Mouse (Mus musculus) adrenal gland (tissue): ENCODE data around the gene Gm42957.
"Not testable (repeated sequence)": the region's sequence is repeated elsewhere in the genome, so short reads cannot be mapped to it uniquely, and the experiment has no call there.

Experiments
- intact Hi-C: fragments of 180-260 bp; cut with DNase I; formaldehyde crosslinking; loops from one replicate; pipeline ENCODE4 v1.15.1; 2025
- long read RNA-seq, 2 experiments: library from polyadenylated mRNA; unstranded; transcript quantifications; one replicate each; pipeline ENCODE4 v2.0.0; 2020; ENCODE audit warnings: borderline replicate concordance in 1 of 2; ENCODE audit not compliant: insufficient replicate concordance in 1 of 2

Gene Gm42957
- long read RNA-seq, experiment 1, partial matches to known transcripts: 0 of 5 reads
- long read RNA-seq, experiment 1, other reads (novel, unspliced or antisense): 5 of 5 reads
- long read RNA-seq, experiment 2, partial matches to known transcripts: 0 of 3 reads
- long read RNA-seq, experiment 2, other reads (novel, unspliced or antisense): 3 of 3 reads

DNA sequence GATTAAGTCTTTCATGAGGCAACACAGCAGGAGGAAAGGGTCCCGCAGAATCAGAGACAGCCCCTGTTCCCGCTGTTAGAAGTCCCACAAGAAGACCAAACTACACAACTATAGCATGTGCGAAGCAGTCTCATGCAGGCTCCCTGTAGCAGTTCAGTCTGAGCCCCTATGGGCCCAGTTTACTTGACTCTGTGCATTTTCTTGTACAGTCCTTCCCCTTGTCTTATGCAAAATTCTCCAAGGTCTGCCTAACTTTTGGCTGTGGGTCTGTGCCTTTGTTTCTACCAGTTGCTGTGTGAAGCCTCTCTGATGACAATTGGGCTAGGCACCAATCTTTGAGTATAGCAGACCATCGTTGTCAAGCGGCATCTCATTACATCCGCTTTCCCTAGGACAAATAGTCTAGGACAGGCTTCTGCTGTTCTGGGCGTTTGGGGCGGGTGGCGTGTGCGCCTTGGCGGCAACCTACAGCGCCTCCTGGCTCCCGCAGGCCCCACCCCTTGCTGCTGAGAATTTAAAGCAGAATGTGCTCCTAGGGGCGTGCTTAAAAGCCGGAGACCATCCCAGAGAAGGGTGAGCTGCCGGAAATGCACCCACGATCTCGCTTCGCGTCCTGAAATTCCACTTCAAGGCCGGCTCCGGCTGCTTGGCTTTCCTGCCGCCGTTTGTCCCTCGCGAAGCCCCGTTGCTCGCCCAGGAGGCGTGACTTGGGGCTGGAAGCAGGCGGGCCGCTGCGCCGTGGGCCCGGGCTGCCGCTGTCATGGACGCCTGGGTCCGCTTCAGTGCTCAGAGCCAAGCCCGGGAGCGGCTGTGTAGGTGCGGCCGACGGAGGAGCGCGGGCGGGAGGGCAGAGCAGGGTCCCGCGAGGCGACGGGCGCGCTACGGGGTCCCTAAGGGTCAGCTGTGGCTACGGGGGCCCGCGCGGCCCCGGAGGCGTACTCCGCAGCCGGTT, at the start of gene Gm42957, which contains the start of gene Pex11b:
Gm42957 (plus strand) TSS at position 547 of the 952 bp plus-strand sequence.
Pex11b (plus strand) TSS at position 449 of the 952 bp plus-strand sequence.
- intact Hi-C loops: loop anchor here (5.0 kb wide), 1 partner anchor 38 kb away; the partner anchor contains the start of gene Ankrd34a

- intact Hi-C loops: no loop called here
These were observed 44.6 kb upstream of the Gm42957 start for GRCm38 (mm10) chr3:96590657-96591056.

DNA sequence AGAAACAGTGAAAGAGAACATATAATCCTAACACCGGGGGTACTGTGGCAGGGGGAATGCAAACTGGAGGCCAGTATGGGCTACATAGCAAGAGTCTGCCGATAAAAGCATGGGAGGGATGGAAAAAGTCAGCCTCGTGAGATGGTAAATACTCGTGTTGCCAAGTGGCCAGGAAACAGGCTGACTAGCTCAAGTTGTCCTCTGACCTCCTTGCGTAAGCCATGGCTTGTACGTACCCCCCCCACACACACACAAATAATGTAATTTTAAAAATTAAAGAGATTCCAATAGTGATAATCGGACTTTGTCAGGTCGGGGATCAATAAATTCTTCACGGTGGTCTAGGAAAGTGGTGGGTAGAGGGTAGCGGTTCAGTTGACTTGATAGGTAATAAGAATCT, 41.9 kb upstream of the Gm42957 start:
- intact Hi-C loops: no loop called here

DNA sequence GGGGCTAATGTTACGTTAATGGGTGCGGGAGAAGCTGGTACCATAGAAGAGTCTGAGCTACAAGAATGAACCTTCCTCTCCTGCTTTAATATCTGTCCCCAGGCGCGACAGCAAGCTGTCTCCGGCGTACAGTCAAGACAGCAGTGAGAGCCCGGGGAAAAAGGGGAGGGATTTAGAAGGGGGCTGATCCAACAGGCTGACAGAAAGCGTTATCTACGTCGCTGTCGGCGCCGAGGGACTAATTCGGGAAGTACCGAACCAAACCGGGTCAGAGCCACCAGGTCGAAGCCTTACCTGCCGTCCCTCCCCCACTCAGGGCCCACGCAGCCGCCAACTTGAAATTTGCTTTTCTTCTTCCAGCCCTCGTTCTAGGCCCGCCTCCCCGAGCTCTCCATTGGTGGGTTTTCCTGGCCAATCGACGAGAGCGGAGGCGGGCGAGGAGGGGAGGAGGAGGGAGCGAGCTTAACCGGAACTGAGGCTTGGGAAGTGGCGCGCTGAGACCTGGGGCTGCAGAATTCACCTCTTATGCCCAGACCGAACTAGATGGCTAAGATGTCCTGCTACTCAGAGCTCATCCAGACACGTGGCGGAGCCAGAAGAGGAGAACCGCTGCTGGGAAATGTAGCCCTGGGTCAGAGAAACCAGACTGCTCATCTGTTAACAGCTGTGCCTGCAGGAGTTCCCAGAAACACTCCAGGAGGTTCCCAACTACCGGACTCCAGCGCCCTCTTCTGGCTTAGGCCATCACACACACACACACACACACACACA, 41.3 kb upstream of the Gm42957 start, which contains the start of gene Polr3gl:
Polr3gl (minus strand) TSS at position 392 of the 771 bp plus-strand sequence.
- intact Hi-C loops: no loop called here

DNA sequence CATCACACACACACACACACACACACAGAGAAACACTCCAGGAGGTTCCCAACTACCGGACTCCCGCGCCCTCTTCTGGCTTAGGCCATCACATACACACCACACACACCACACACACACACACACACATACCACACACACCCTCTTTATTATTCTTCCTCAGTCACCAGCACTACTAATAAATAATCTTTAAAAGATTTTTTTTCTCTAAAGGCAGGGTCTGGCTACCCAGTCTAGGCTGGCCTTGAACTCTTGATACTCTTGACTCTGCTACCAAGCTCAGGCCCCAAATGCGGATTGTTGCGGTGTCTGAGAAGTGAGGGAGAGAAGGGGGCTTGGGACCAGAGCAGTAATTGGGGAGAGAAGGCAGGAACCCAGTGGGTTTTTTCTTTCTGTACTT, 40.4 kb upstream of the Gm42957 start:
- intact Hi-C loops: loop anchor here (5.0 kb wide), 1 partner anchor 42 kb away; the partner anchor contains the start of genes Gm42957 and Pex11b

DNA sequence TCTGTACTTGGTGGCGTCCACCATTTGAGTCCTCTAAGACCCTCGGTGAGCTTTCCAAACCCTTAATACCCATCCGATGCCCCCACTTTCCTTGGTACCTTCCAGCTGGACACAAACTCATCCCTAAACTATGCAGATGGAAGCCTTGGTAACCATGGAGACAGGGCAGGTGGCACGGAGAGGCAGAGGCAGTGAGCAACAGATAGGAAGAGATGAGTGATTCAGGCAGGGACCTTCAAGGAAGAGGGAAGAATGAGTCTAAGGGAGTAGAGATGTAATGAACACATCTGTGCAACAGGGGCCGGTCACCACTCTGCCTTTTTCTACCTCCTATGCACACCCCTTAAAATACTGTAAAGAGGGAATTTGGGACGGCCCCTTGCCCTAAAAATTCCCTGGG, 39.6 kb upstream of the Gm42957 start:
- intact Hi-C loops: loop anchor here (5.0 kb wide), 1 partner anchor 42 kb away; the partner anchor contains the start of genes Gm42957 and Pex11b

- intact Hi-C loops: loop anchor here (5.0 kb wide), 1 partner anchor 41 kb away; the partner anchor contains the start of genes Gm42957 and Pex11b
These were observed 39.0 kb upstream of the Gm42957 start, which contains the start of gene Ankrd34a for GRCm38 (mm10) chr3:96596228-96596707. TSS of gene Ankrd34a (plus strand) at chr3:96596636.

- intact Hi-C loops: loop anchor here (5.0 kb wide), 1 partner anchor 40 kb away; the partner anchor contains the start of genes Gm42957 and Pex11b
These were observed 38.4 kb upstream of the Gm42957 start for GRCm38 (mm10) chr3:96596855-96597254.

GRCm38 (mm10) chr3:96597435-96597891, 37.8 kb upstream of the Gm42957 start:
- intact Hi-C loops: loop anchor here (5.0 kb wide), 1 partner anchor 40 kb away; the partner anchor contains the start of genes Gm42957 and Pex11b

GRCm38 (mm10) chr3:96598156-96599068, 36.9 kb upstream of the Gm42957 start:
- intact Hi-C loops: loop anchor here (5.0 kb wide), 1 partner anchor 39 kb away; the partner anchor contains the start of genes Gm42957 and Pex11b

GRCm38 (mm10) chr3:96599069-96599393, 36.2 kb upstream of the Gm42957 start:
- intact Hi-C loops: loop anchor here (5.0 kb wide), 1 partner anchor 38 kb away; the partner anchor contains the start of genes Gm42957 and Pex11b

DNA sequence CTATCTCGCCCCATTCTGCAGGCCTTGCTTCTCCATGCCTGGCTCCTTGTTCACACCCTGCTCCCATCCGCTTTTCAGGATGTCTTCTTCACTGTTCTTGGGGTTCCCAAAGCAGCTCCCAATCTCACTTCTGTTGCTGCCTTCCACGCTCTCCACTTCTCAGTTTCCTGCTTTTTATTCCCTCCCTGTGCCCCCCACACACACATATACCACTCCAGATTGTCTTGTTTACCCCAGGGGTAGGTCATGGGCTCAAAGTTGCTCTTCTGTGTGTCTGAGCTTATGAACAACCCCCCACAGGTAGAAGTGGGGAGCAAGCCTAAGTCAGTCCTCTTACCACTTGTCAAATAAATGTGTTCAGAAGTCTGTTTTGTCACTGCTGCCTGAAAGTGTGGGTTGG, 35.9 kb upstream of the Gm42957 start:
- intact Hi-C loops: loop anchor here (5.0 kb wide), 1 partner anchor 38 kb away; the partner anchor contains the start of genes Gm42957 and Pex11b

DNA sequence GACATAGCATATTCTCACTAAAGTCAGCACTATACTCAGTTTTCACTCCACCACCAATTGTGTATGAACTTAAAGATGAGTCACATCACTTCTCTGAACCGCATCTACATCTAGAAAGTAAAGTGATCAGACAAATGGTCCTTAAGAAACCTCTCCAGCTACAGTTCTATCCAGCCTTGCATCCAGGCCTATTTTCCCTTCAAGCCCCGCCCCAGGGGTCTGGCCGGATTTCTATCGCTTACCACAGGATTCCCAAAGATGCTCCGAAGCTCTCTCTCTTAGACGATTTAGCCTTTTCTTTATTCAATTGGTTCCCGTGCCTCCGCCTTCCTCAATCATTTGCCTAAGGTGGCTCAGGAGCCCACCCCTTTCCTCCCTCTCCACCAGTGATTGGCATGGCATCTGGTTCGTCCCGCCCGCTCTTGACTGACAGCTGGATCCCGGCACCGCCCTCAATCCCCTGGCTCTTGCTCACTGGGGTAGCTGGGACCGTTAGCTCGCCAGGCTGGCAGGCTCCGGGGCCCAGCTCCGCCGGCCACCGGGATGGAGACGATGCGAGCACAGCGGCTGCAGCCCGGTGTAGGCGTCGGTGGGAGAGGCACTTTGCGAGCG, 34.5 kb upstream of the Gm42957 start, which contains the start of gene Lix1l:
Lix1l (plus strand) TSS at position 511 of the 612 bp plus-strand sequence.
- intact Hi-C loops: no loop called here

- intact Hi-C loops: no loop called here
These were observed 34.0 kb upstream of the Gm42957 start for GRCm38 (mm10) chr3:96601251-96601787.

- intact Hi-C loops: no loop called here
These were observed 33.2 kb upstream of the Gm42957 start for GRCm38 (mm10) chr3:96601941-96602703.

- intact Hi-C loops: no loop called here
These were observed 32.6 kb upstream of the Gm42957 start for GRCm38 (mm10) chr3:96602704-96603084.

DNA sequence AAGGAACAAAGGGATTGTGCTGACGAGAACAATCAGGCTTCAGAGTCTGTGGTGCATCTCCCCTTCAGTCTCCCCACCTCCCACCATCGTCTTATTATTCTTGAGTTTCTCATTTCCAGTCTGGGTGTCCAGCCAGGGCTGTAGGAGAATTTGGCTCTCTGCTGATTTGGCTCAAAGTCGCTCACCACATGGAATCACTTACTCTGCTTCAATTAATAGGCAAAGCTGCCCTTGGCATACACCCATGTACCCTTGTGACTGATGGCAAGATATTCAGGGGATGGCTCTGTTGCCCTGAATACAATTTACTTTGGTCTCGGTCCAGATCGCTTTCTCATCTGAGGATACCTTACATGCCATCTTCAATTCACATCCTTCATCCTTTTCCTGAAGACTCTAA, 32.0 kb upstream of the Gm42957 start:
- intact Hi-C loops: no loop called here

DNA sequence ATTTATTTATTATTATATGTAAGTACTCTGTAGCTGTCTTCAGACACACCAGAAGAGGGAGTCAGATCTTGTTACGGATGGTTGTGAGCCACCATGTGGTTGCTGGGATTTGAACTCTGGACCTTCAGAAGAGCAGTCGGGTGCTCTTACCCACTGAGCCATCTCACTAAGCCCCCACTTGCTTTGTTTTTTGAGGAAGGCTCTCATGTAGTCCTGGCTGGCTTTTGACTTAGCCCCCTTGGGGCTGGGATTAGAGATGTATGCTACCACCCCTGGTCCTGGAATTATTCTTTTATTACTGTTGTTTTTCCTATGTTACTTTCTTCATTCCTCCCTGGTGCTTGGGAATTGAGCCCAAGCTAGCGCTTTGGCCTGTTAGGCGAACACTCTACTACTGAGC, 29.3 kb upstream of the Gm42957 start:
- intact Hi-C loops: not testable (repeated sequence)
